Mouse (Mus musculus): ENCODE results near the gene Kif16b. TPM values are rescaled to one million over a fixed set of nuclear protein-coding genes. Genes with fewer than 3 reads are reported as not detected.

The Kif16b gene
- polyA plus RNA-seq, 1 experiment from 2014 or later = 4.1 TPM

GRCm38 (mm10) chr2:142687936-142688514, 213.3 kb downstream of the Kif16b start:
- Histone ChIP-seq H3K27ac (no peak overlapping the region), H3K9ac (no peak overlapping the region), H3K4me3 (no peak overlapping the region), H3K36me3 (ENCODE audit: poor library complexity, severe bottlenecking) (no peaks in the 10 kb centered on the region), H3K27me3 (no peaks in the 10 kb centered on the region), H3K9me3 (replicated peaks) (no peaks in the 10 kb centered on the region), H3K4me2 (no peak overlapping the region), H3K4me1 (no peaks in the 10 kb centered on the region)
- 85% methylated on average over 4 of the region's 4 CpGs for WGBS
- no peak for ATAC-seq

GRCm38 (mm10) chr2:142682965-142683709, 218.2 kb downstream of the Kif16b start:
- H3K4me3 ChIP-seq = no peak overlapping the region
- H3K4me2 ChIP-seq = no peak overlapping the region
- no peaks in the 10 kb centered on the region for H3K36me3 ChIP-seq (ENCODE audit: poor library complexity, severe bottlenecking)
- H3K27ac ChIP-seq = no peak overlapping the region
- no peak overlapping the region for H3K9ac ChIP-seq
- H3K9me3 ChIP-seq (replicated peaks) = no peaks in the 10 kb centered on the region
- WGBS = 91% methylated on average over 5 of the region's 5 CpGs
- H3K4me1 ChIP-seq = no peaks in the 10 kb centered on the region
- no peak for ATAC-seq
- H3K27me3 ChIP-seq = no peaks in the 10 kb centered on the region

- H3K9me3 ChIP-seq (replicated peaks) = no peaks in the 10 kb centered on the region
- ATAC-seq = no peak
- H3K4me2 ChIP-seq = no peak overlapping the region
- H3K27ac ChIP-seq = no peak overlapping the region
- 87% methylated on average over 3 of the region's 3 CpGs for WGBS
- H3K9ac ChIP-seq = no peak overlapping the region
- H3K4me1 ChIP-seq = no peaks in the 10 kb centered on the region
- H3K4me3 ChIP-seq = no peak overlapping the region
- no peaks in the 10 kb centered on the region for H3K27me3 ChIP-seq
- no peaks in the 10 kb centered on the region for H3K36me3 ChIP-seq (ENCODE audit: poor library complexity, severe bottlenecking)
Measured at GRCm38 (mm10) chr2:142668426-142668825, 232.9 kb downstream of the Kif16b start.

GRCm38 (mm10) chr2:142651591-142651990, 249.7 kb downstream of the Kif16b start:
- Histone ChIP-seq H3K4me2 (no peak overlapping the region), H3K36me3 (ENCODE audit: poor library complexity, severe bottlenecking) (no peaks in the 10 kb centered on the region)

GRCm38 (mm10) chr2:142648023-142648453, 253.3 kb downstream of the Kif16b start:
- no peaks in the 10 kb centered on the region for H3K27me3 ChIP-seq
- WGBS = 33% methylated on average over 8 of the region's 8 CpGs
- H3K9ac ChIP-seq = no peak overlapping the region
- no peak overlapping the region for H3K4me2 ChIP-seq
- H3K36me3 ChIP-seq (ENCODE audit: poor library complexity, severe bottlenecking) = no peaks in the 10 kb centered on the region
- H3K27ac ChIP-seq = 0 out of 2 replicates have a peak overlapping the region, but pooled peaks have one; percentile 3
- H3K4me1 ChIP-seq = peaks cover 8% of the 10 kb centered on the region
- no peaks in the 10 kb centered on the region for H3K9me3 ChIP-seq (replicated peaks)
- no peak overlapping the region for H3K4me3 ChIP-seq
- peak; percentile 79 for ATAC-seq

More at GRCm38 (mm10) chr2:142651591-142651990, 249.7 kb downstream of the Kif16b start:
- Histone ChIP-seq H3K27ac (no peak overlapping the region), H3K4me1 (peaks cover 8% of the 10 kb centered on the region), H3K9me3 (replicated peaks) (no peaks in the 10 kb centered on the region), H3K27me3 (no peaks in the 10 kb centered on the region), H3K4me3 (no peak overlapping the region), H3K9ac (no peak overlapping the region)
- ATAC-seq = no peak
- 79% methylated on average over 7 of the region's 7 CpGs for WGBS

GRCm38 (mm10) chr2:142646863-142647262, 254.5 kb downstream of the Kif16b start:
- Histone ChIP-seq H3K4me2 (no peak overlapping the region), H3K27ac (no peak overlapping the region), H3K9ac (no peak overlapping the region), H3K27me3 (no peaks in the 10 kb centered on the region), H3K36me3 (ENCODE audit: poor library complexity, severe bottlenecking) (no peaks in the 10 kb centered on the region), H3K4me3 (no peak overlapping the region), H3K9me3 (replicated peaks) (no peaks in the 10 kb centered on the region), H3K4me1 (peaks cover 8% of the 10 kb centered on the region)
- no peak for ATAC-seq
- WGBS = 89% methylated on average over 4 of the region's 4 CpGs

- H3K27ac ChIP-seq = no peak overlapping the region
- H3K4me2 ChIP-seq = no peak overlapping the region
- no peaks in the 10 kb centered on the region for H3K27me3 ChIP-seq
- H3K36me3 ChIP-seq (ENCODE audit: poor library complexity, severe bottlenecking) = no peaks in the 10 kb centered on the region
- no peaks in the 10 kb centered on the region for H3K9me3 ChIP-seq (replicated peaks)
- no peak overlapping the region for H3K9ac ChIP-seq
- no peaks in the 10 kb centered on the region for H3K4me1 ChIP-seq
- WGBS = 88% methylated on average over 2 of the region's 2 CpGs
- H3K4me3 ChIP-seq = no peak overlapping the region
- ATAC-seq = no peak
Measured at GRCm38 (mm10) chr2:142641766-142642165, 259.6 kb downstream of the Kif16b start.

- H3K4me2 ChIP-seq = no peak overlapping the region
- 83% methylated on average over 7 of the region's 7 CpGs for WGBS
- no peak overlapping the region for H3K4me3 ChIP-seq
- 0 out of 2 replicates have a peak, but pooled peaks cover 5% of the 10 kb centered on the region for H3K4me1 ChIP-seq
- no peak overlapping the region for H3K27ac ChIP-seq
- H3K36me3 ChIP-seq (ENCODE audit: poor library complexity, severe bottlenecking) = no peaks in the 10 kb centered on the region
- no peak for ATAC-seq
- H3K9ac ChIP-seq = no peak overlapping the region
- no peaks in the 10 kb centered on the region for H3K27me3 ChIP-seq
- H3K9me3 ChIP-seq (replicated peaks) = no peaks in the 10 kb centered on the region
Measured at GRCm38 (mm10) chr2:142635606-142636304, 265.6 kb downstream of the Kif16b start.

- no peak for ATAC-seq
- 53% methylated on average over 6 of the region's 6 CpGs for WGBS
- Histone ChIP-seq H3K27me3 (no peaks in the 10 kb centered on the region), H3K9ac (no peak overlapping the region), H3K9me3 (replicated peaks) (no peaks in the 10 kb centered on the region), H3K36me3 (ENCODE audit: poor library complexity, severe bottlenecking) (no peaks in the 10 kb centered on the region), H3K4me2 (no peak overlapping the region), H3K27ac (no peak overlapping the region), H3K4me3 (no peak overlapping the region), H3K4me1 (0 out of 2 replicates have a peak, but pooled peaks cover 5% of the 10 kb centered on the region)
Measured at GRCm38 (mm10) chr2:142633996-142634559, 267.3 kb downstream of the Kif16b start.

GRCm38 (mm10) chr2:142629523-142630312, 271.6 kb downstream of the Kif16b start:
- ATAC-seq = no peak
- Histone ChIP-seq H3K4me1 (no peaks in the 10 kb centered on the region), H3K4me2 (no peak overlapping the region), H3K4me3 (no peak overlapping the region), H3K36me3 (ENCODE audit: poor library complexity, severe bottlenecking) (no peaks in the 10 kb centered on the region), H3K27me3 (no peaks in the 10 kb centered on the region), H3K9me3 (replicated peaks) (no peaks in the 10 kb centered on the region), H3K27ac (no peak overlapping the region), H3K9ac (no peak overlapping the region)
- 73% methylated on average over 2 of the region's 2 CpGs for WGBS

- H3K4me2 ChIP-seq = no peak overlapping the region
- H3K9ac ChIP-seq = no peak overlapping the region
- H3K9me3 ChIP-seq (replicated peaks) = no peaks in the 10 kb centered on the region
- ATAC-seq = no peak
- 82% methylated on average over 4 of the region's 4 CpGs for WGBS
- H3K36me3 ChIP-seq (ENCODE audit: poor library complexity, severe bottlenecking) = no peaks in the 10 kb centered on the region
- no peaks in the 10 kb centered on the region for H3K4me1 ChIP-seq
- H3K27ac ChIP-seq = no peak overlapping the region
- H3K4me3 ChIP-seq = no peak overlapping the region
- H3K27me3 ChIP-seq = no peaks in the 10 kb centered on the region
Measured at GRCm38 (mm10) chr2:142625756-142626155, 275.6 kb downstream of the Kif16b start.

Data from forebrain, embryonic 13.5 days (tissue).